Mouse (Mus musculus) kidney, postnatal 10 days (tissue): ENCODE data around the gene Slc25a30.

Experiments used
- DNase-seq: peaks from one replicate; pipeline ENCODE4 v3.0.0; 2021; ENCODE audit warnings: mixed read lengths

Gene Slc25a30

GRCm38 (mm10) chr14:75735597-75735996 lies 51.2 kb downstream of the Slc25a30 start:
- DNase-seq = no peak

- no peak for DNase-seq
These were observed 54.2 kb downstream of the Slc25a30 start for GRCm38 (mm10) chr14:75732631-75733030.

- DNase-seq = no peak
These were observed 55.5 kb downstream of the Slc25a30 start for GRCm38 (mm10) chr14:75731361-75731760.

- no peak for DNase-seq
These were observed 58.7 kb downstream of the Slc25a30 start for GRCm38 (mm10) chr14:75728111-75728510.

GRCm38 (mm10) chr14:75727046-75727445 lies 59.8 kb downstream of the Slc25a30 start:
- DNase-seq = peak; percentile 70

GRCm38 (mm10) chr14:75722816-75723215 lies 64.0 kb downstream of the Slc25a30 start:
- DNase-seq = no peak

GRCm38 (mm10) chr14:75721977-75722563 lies 64.8 kb downstream of the Slc25a30 start:
- peak; percentile 57 for DNase-seq

- no peak for DNase-seq
These were observed 66.7 kb downstream of the Slc25a30 start for GRCm38 (mm10) chr14:75720121-75720520.

- no peak for DNase-seq
These were observed 70.4 kb downstream of the Slc25a30 start for GRCm38 (mm10) chr14:75716410-75716809.

GRCm38 (mm10) chr14:75713661-75714060 lies 73.2 kb downstream of the Slc25a30 start:
- DNase-seq = no peak

- no peak for DNase-seq
These were observed 74.2 kb downstream of the Slc25a30 start for GRCm38 (mm10) chr14:75712687-75713086.

- no peak for DNase-seq
These were observed 75.1 kb downstream of the Slc25a30 start for GRCm38 (mm10) chr14:75711731-75712130.
